Mouse (Mus musculus) limb, embryonic 12.5 days (tissue): ENCODE results near the gene Slit3. TPM values are rescaled to one million over a fixed set of nuclear protein-coding genes. Genes with fewer than 3 reads are reported as not detected.

ENCODE experiments used
- ATAC-seq: fragments of 200-750 bp; cut with Nextera tagmentation; 2 replicates; pipeline ENCODE4 v1.8.0; 2017; ENCODE audit warnings: low read depth, moderate TSS enrichment; ENCODE audit not compliant: insufficient number of reproducible peaks, insufficient read depth, low FRiP score, low TSS enrichment
- H3K27ac ChIP-seq: fragments of 300-500 bp; sonication (generic); 2 replicates; pipeline ENCODE4 v1.5.1; 2016; ENCODE audit warnings: mild to moderate bottlenecking, moderate library complexity
- H3K27me3 ChIP-seq: fragments of 300-500 bp; sonication (generic); 2 replicates; pipeline ENCODE4 v1.6.1; 2016; ENCODE audit warnings: mild to moderate bottlenecking, moderate library complexity
- H3K36me3 ChIP-seq: fragments of 300-500 bp; sonication (generic); 2 replicates; pipeline ENCODE4 v1.6.1; 2016; ENCODE audit warnings: mild to moderate bottlenecking, moderate library complexity
- H3K4me1 ChIP-seq: fragments of 300-500 bp; sonication (generic); replicated peaks from 2 replicates; pipeline ENCODE4 v1.6.1; 2016
- H3K4me2 ChIP-seq: fragments of 300-500 bp; sonication (generic); 2 replicates; pipeline ENCODE4 v1.6.1; 2016; ENCODE audit warnings: mild to moderate bottlenecking, moderate library complexity
- H3K4me3 ChIP-seq: fragments of 300-500 bp; sonication (generic); replicated peaks from 2 replicates; pipeline ENCODE4 v1.5.1; 2016; ENCODE audit warnings: mild to moderate bottlenecking
- H3K9ac ChIP-seq: fragments of 300-500 bp; sonication (generic); replicated peaks from 2 replicates; pipeline ENCODE4 v1.6.1; 2016; ENCODE audit warnings: mild to moderate bottlenecking, moderate library complexity
- H3K9me3 ChIP-seq: fragments of 300-500 bp; sonication (generic); 2 replicates; pipeline ENCODE4 v1.6.1; 2016; ENCODE audit warnings: mild to moderate bottlenecking, moderate library complexity
- WGBS: fragments of 180-500 bp; shearing (Covaris S2); methylation state at CpG from one replicate; pipeline ENCODE4 v1.1.7; 2016; 5-methylcytosine and 5-hydroxymethylcytosine counted together
- polyA plus RNA-seq: library from polyadenylated mRNA; unstranded; fragments of >200 nt; fragmentation: Nextera tagmentation; extraction: Ambion mirVana; gene quantifications from 2 replicates; pipeline ENCODE4 v1.2.1, GENCODE M21; 2016

Slit3 gene
- polyA plus RNA-seq, 1 experiment from 2014 or later: 29.7 TPM

- peaks cover 86% of the 10 kb centered on the region for H3K4me1 ChIP-seq
- no peak overlapping the region for H3K4me2 ChIP-seq
- H3K36me3 ChIP-seq: no peaks in the 10 kb centered on the region
- H3K9ac ChIP-seq: no peak overlapping the region
- no peaks in the 10 kb centered on the region for H3K27me3 ChIP-seq
- no peaks in the 10 kb centered on the region for H3K9me3 ChIP-seq
- 79% methylated on average over 7 of the region's 7 CpGs for WGBS
- H3K4me3 ChIP-seq: no peak overlapping the region
- no peak for ATAC-seq
- no peak overlapping the region for H3K27ac ChIP-seq
Observed at GRCm38 (mm10) chr11:35275300-35275699, 154.3 kb downstream of the Slit3 start.

GRCm38 (mm10) chr11:35276001-35276400 lies 155.0 kb downstream of the Slit3 start:
- Histone ChIP-seq H3K9me3 (no peaks in the 10 kb centered on the region), H3K4me1 (peaks cover 79% of the 10 kb centered on the region), H3K36me3 (no peaks in the 10 kb centered on the region), H3K4me3 (no peak overlapping the region), H3K27ac (0 out of 2 replicates have a peak overlapping the region, but pooled peaks have one; percentile 54), H3K27me3 (no peaks in the 10 kb centered on the region), H3K4me2 (no peak overlapping the region), H3K9ac (no peak overlapping the region)
- 24% methylated on average over 11 of the region's 11 CpGs for WGBS
- no peak for ATAC-seq

- H3K9me3 ChIP-seq: no peaks in the 10 kb centered on the region
- H3K4me3 ChIP-seq: no peak overlapping the region
- H3K4me1 ChIP-seq: peaks cover 72% of the 10 kb centered on the region
- 0 out of 2 replicates have a peak overlapping the region, but pooled peaks have one; percentile 1 for H3K27ac ChIP-seq
- H3K36me3 ChIP-seq: no peaks in the 10 kb centered on the region
- no peaks in the 10 kb centered on the region for H3K27me3 ChIP-seq
- WGBS: 29% methylated on average over 16 of the region's 16 CpGs
- no peak overlapping the region for H3K4me2 ChIP-seq
- no peak overlapping the region for H3K9ac ChIP-seq
- ATAC-seq: no peak
Observed at GRCm38 (mm10) chr11:35278128-35278769, 157.2 kb downstream of the Slit3 start.

- no peak overlapping the region for H3K4me3 ChIP-seq
- no peak overlapping the region for H3K9ac ChIP-seq
- peaks cover 60% of the 10 kb centered on the region for H3K4me1 ChIP-seq
- H3K4me2 ChIP-seq: no peak overlapping the region
- no peaks in the 10 kb centered on the region for H3K9me3 ChIP-seq
- WGBS: 80% methylated on average over 6 of the region's 6 CpGs
- no peaks in the 10 kb centered on the region for H3K27me3 ChIP-seq
- no peak overlapping the region for H3K27ac ChIP-seq
- H3K36me3 ChIP-seq: no peaks in the 10 kb centered on the region
- no peak for ATAC-seq
Observed at GRCm38 (mm10) chr11:35280826-35281225, 159.8 kb downstream of the Slit3 start.

GRCm38 (mm10) chr11:35282001-35282632 lies 161.1 kb downstream of the Slit3 start:
- 0 out of 2 replicates have a peak, but pooled peaks cover 1% of the 10 kb centered on the region for H3K36me3 ChIP-seq
- no peak overlapping the region for H3K4me2 ChIP-seq
- no peak for ATAC-seq
- H3K4me1 ChIP-seq: peaks cover 47% of the 10 kb centered on the region
- H3K4me3 ChIP-seq: no peak overlapping the region
- H3K9ac ChIP-seq: no peak overlapping the region
- H3K27me3 ChIP-seq: no peaks in the 10 kb centered on the region
- 73% methylated on average over 5 of the region's 5 CpGs for WGBS
- no peak overlapping the region for H3K27ac ChIP-seq
- no peaks in the 10 kb centered on the region for H3K9me3 ChIP-seq

- Histone ChIP-seq H3K9me3 (peaks cover 5% of the 10 kb centered on the region; the same call in 1 of the 2 replicates), H3K9ac (no peak overlapping the region), H3K4me1 (peaks cover 39% of the 10 kb centered on the region), H3K36me3 (0 out of 2 replicates have a peak, but pooled peaks cover 4% of the 10 kb centered on the region), H3K4me2 (peak overlapping the region; percentile 34; the same call in 1 of the 2 replicates), H3K27ac (peak overlapping the region; percentile 69), H3K27me3 (no peaks in the 10 kb centered on the region), H3K4me3 (no peak overlapping the region)
- ATAC-seq: peak; percentile 81
- WGBS: 14% methylated on average over 12 of the region's 12 CpGs
Observed at GRCm38 (mm10) chr11:35282825-35283571, 162.0 kb downstream of the Slit3 start.

- Histone ChIP-seq H3K4me1 (peaks cover 39% of the 10 kb centered on the region), H3K27me3 (no peaks in the 10 kb centered on the region), H3K4me2 (no peak overlapping the region), H3K4me3 (no peak overlapping the region), H3K9me3 (peaks cover 5% of the 10 kb centered on the region; the same call in 1 of the 2 replicates), H3K36me3 (0 out of 2 replicates have a peak, but pooled peaks cover 4% of the 10 kb centered on the region), H3K9ac (no peak overlapping the region), H3K27ac (no peak overlapping the region)
- no peak for ATAC-seq
- WGBS: 69% methylated on average over 3 of the region's 3 CpGs
Observed at GRCm38 (mm10) chr11:35283767-35284166, 162.7 kb downstream of the Slit3 start.

GRCm38 (mm10) chr11:35286578-35287390 lies 165.8 kb downstream of the Slit3 start:
- Histone ChIP-seq H3K36me3 (0 out of 2 replicates have a peak, but pooled peaks cover 4% of the 10 kb centered on the region), H3K9me3 (peaks cover 5% of the 10 kb centered on the region; the same call in 1 of the 2 replicates), H3K4me1 (peaks cover 36% of the 10 kb centered on the region), H3K4me3 (no peak overlapping the region), H3K4me2 (no peak overlapping the region), H3K27ac (no peak overlapping the region), H3K9ac (no peak overlapping the region), H3K27me3 (no peaks in the 10 kb centered on the region)
- WGBS: 83% methylated on average over 13 of the region's 13 CpGs
- ATAC-seq: no peak

- WGBS: 88% methylated on average over 7 of the region's 7 CpGs
- H3K4me1 ChIP-seq: peaks cover 23% of the 10 kb centered on the region
- H3K27ac ChIP-seq: 0 out of 2 replicates have a peak overlapping the region, but pooled peaks have one; percentile 32
Observed at GRCm38 (mm10) chr11:35288056-35288455, 167.0 kb downstream of the Slit3 start.

GRCm38 (mm10) chr11:35288761-35289278 lies 167.8 kb downstream of the Slit3 start:
- ATAC-seq: no peak
- no peak overlapping the region for H3K9ac ChIP-seq
- peaks cover 5% of the 10 kb centered on the region; the same call in 1 of the 2 replicates for H3K9me3 ChIP-seq
- no peak overlapping the region for H3K4me3 ChIP-seq
- peaks cover 22% of the 10 kb centered on the region for H3K4me1 ChIP-seq
- H3K27ac ChIP-seq: no peak overlapping the region
- H3K4me2 ChIP-seq: no peak overlapping the region
- no peaks in the 10 kb centered on the region for H3K27me3 ChIP-seq
- H3K36me3 ChIP-seq: 0 out of 2 replicates have a peak, but pooled peaks cover 4% of the 10 kb centered on the region
- 67% methylated on average over 14 of the region's 14 CpGs for WGBS

More at GRCm38 (mm10) chr11:35288056-35288455, 167.0 kb downstream of the Slit3 start:
- ATAC-seq: no peak
- Histone ChIP-seq H3K9me3 (peaks cover 5% of the 10 kb centered on the region; the same call in 1 of the 2 replicates), H3K4me2 (no peak overlapping the region), H3K36me3 (0 out of 2 replicates have a peak, but pooled peaks cover 4% of the 10 kb centered on the region), H3K4me3 (no peak overlapping the region), H3K9ac (no peak overlapping the region), H3K27me3 (no peaks in the 10 kb centered on the region)
